ENCODE assay signal across 12 mouse cellular contexts in the genomic region with DNA sequence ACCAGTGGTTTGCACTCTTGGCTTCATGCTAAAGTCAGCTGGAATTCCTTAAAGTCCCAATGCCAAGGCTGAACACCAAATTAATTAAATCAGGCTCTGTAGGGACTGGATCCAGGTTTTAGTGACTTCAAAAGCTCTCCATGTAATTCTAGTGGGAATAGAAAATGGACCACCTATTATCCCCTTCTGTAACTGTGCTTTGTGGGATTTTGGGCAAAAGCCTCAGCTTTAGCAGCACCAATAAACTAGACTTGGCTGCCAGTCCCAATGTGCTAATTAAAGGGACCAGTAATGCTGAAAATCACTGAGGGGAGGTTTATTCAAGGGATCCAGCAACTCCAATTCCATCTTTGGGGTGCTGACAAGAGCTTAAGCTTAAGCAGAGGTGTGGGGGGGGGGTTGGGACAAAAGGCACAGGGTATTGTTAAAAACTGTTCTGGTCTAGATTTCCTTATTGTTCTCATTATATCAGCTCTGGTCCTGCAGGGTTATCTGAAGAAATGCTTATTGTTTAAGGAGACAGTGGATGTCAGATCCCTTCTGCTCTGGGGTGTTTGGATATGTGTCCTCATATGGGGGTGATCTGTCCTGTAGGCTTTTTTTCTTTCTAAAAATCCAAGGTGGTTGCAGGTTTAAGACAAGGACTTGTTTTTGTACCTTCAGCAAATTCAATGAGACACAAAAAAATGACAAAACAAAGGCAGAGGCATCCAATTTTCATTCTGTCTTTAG.
DNase-seq lines count a peak whose midpoint lies in the region; ATAC-seq and TF ChIP-seq lines count a peak whose summit lies in the region.
"Had no signal": no experiment of that assay in that cellular context is flagged by ENCODE, and none has a peak within 500 bp of the region (broad histone marks: within the 10 kb centered on the region; RNA-seq: fewer than 3 reads in every experiment).

No protein-coding gene starts in this region.

- ATAC-seq in hindbrain, postnatal 0 days = no peak
- no peak for ATAC-seq in hindbrain, embryonic 11.5 days (ENCODE audit: low FRiP score)
- ATAC-seq in forebrain, embryonic 15.5 days (replicated peaks) = peak; percentile 91
- peak; percentile 56 for ATAC-seq in midbrain, embryonic 16.5 days

- no peak overlapping the region for H3K4me3 ChIP-seq in hindbrain, postnatal 0 days (ENCODE audit: low read length)
- no peak overlapping the region for H3K4me3 ChIP-seq in hindbrain, embryonic 11.5 days (ENCODE audit: low read depth, low read length)
- H3K4me3 ChIP-seq in forebrain, embryonic 15.5 days = no peak overlapping the region
- no peak overlapping the region for H3K4me3 ChIP-seq in midbrain, embryonic 16.5 days (ENCODE audit: low read depth, low read length)

- H3K27ac ChIP-seq in hindbrain, postnatal 0 days = no peak overlapping the region
- no peak overlapping the region for H3K27ac ChIP-seq in hindbrain, embryonic 11.5 days (ENCODE audit: low read depth, low read length)
- no peak overlapping the region for H3K27ac ChIP-seq in forebrain, embryonic 15.5 days (replicated peaks)
- no peak overlapping the region for H3K27ac ChIP-seq in midbrain, embryonic 16.5 days (ENCODE audit: low read length)
- H3K27ac ChIP-seq: macrophage had no signal

- no peaks in the 10 kb centered on the region for H3K4me1 ChIP-seq in hindbrain, postnatal 0 days (ENCODE audit: insufficient read depth, low read length)
- H3K4me1 ChIP-seq in hindbrain, embryonic 11.5 days (replicated peaks; ENCODE audit: control insufficient read depth, insufficient read depth, low read length) = no peaks in the 10 kb centered on the region
- H3K4me1 ChIP-seq in forebrain, embryonic 15.5 days = 0 out of 2 replicates have a peak, but pooled peaks cover 8% of the 10 kb centered on the region
- H3K4me1 ChIP-seq in midbrain, embryonic 16.5 days (ENCODE audit: control insufficient read depth, insufficient read depth, low read length) = no peaks in the 10 kb centered on the region

- no peaks in the 10 kb centered on the region for H3K36me3 ChIP-seq in hindbrain, postnatal 0 days (ENCODE audit: insufficient read depth, low read length)
- H3K36me3 ChIP-seq in hindbrain, embryonic 11.5 days (ENCODE audit: control insufficient read depth, insufficient read depth, low read length) = no peaks in the 10 kb centered on the region
- no peaks in the 10 kb centered on the region for H3K36me3 ChIP-seq in forebrain, embryonic 15.5 days
- no peaks in the 10 kb centered on the region for H3K36me3 ChIP-seq in midbrain, embryonic 16.5 days (ENCODE audit: control insufficient read depth, insufficient read depth, low read length)
- H3K36me3 ChIP-seq: G1E had no signal

- no peak overlapping the region for H3K9ac ChIP-seq in hindbrain, postnatal 0 days (replicated peaks; ENCODE audit: low read length)
- no peak overlapping the region for H3K9ac ChIP-seq in hindbrain, embryonic 11.5 days (ENCODE audit: low read depth, low read length)
- no peak overlapping the region for H3K9ac ChIP-seq in forebrain, embryonic 15.5 days (replicated peaks)
- no peak overlapping the region for H3K9ac ChIP-seq in midbrain, embryonic 16.5 days (ENCODE audit: low read depth, low read length)

- DNase-seq in hindbrain, postnatal 0 days (ENCODE audit: low spot score) = peak; percentile 43
- no peak for DNase-seq in hindbrain, embryonic 11.5 days (ENCODE audit: low spot score)
- peak; percentile 7 for DNase-seq in right cerebral cortex, adult 18-20 months
- DNase-seq in right cerebral cortex, postnatal 36 days (ENCODE audit: low spot score in 2 of 2) = no peak
- no peak for DNase-seq in spleen, postnatal 36 days (ENCODE audit: low spot score in 2 of 2)
- no peak for DNase-seq in lung, postnatal 36 days
- DNase-seq: adrenal gland, postnatal 25 days; thymus, postnatal 36 days had no signal

- H3K27me3 ChIP-seq in hindbrain, postnatal 0 days (ENCODE audit: insufficient read depth, low read length) = no peaks in the 10 kb centered on the region
- H3K27me3 ChIP-seq in hindbrain, embryonic 11.5 days (ENCODE audit: control insufficient read depth, insufficient read depth, low read length) = no peaks in the 10 kb centered on the region
- H3K27me3 ChIP-seq in forebrain, embryonic 15.5 days = no peaks in the 10 kb centered on the region
- no peaks in the 10 kb centered on the region for H3K27me3 ChIP-seq in midbrain, embryonic 16.5 days (ENCODE audit: control insufficient read depth, insufficient read depth, low read depth, low read length)

- TF ChIP-seq CTCF in hindbrain, postnatal 0 days (IDR thresholded peaks at IDR 0.05; ENCODE audit: low read depth) = no peak

- no peaks in the 10 kb centered on the region for H3K9me3 ChIP-seq in hindbrain, postnatal 0 days (ENCODE audit: low read length)
- no peaks in the 10 kb centered on the region for H3K9me3 ChIP-seq in hindbrain, embryonic 11.5 days (ENCODE audit: control insufficient read depth, low read length)
- H3K9me3 ChIP-seq in forebrain, embryonic 15.5 days = no peaks in the 10 kb centered on the region
- H3K9me3 ChIP-seq in midbrain, embryonic 16.5 days (replicated peaks; ENCODE audit: control insufficient read depth, low read length, poor library complexity, severe bottlenecking) = no peaks in the 10 kb centered on the region

- no peak overlapping the region for H3K4me2 ChIP-seq in hindbrain, postnatal 0 days (ENCODE audit: low read depth, low read length)
- H3K4me2 ChIP-seq in hindbrain, embryonic 11.5 days (replicated peaks; ENCODE audit: low read depth, low read length) = no peak overlapping the region
- H3K4me2 ChIP-seq in forebrain, embryonic 15.5 days (replicated peaks) = no peak overlapping the region
- no peak overlapping the region for H3K4me2 ChIP-seq in midbrain, embryonic 16.5 days (ENCODE audit: low read length)

Comparison
In these comparisons a context has a peak if more than half of its experiments do, and no peak if none do; other contexts are left out.
1. DNase-seq: peak in hindbrain, postnatal 0 days (single experiment) and right cerebral cortex, adult 18-20 months (single experiment); none in hindbrain, embryonic 11.5 days (single experiment), right cerebral cortex, postnatal 36 days (0 of 2), spleen, postnatal 36 days (0 of 2) and lung, postnatal 36 days (single experiment).
2. ATAC-seq: peak in forebrain, embryonic 15.5 days (single experiment) and midbrain, embryonic 16.5 days (single experiment); none in hindbrain, postnatal 0 days (single experiment) and hindbrain, embryonic 11.5 days (single experiment).